Mouse (Mus musculus): Measurements from ENCODE around the gene Fam210b. TPM values are rescaled to one million over a fixed set of nuclear protein-coding genes. Genes with fewer than 3 reads are reported as not detected.

The Fam210b gene
- polyA plus RNA-seq, 1 experiment from 2014 or later: 32.2 TPM

- DNase-seq (ENCODE audit: low spot score, missing footprints): peak; percentile 89
- Histone ChIP-seq H3K36me3 (ENCODE audit: control insufficient read depth, insufficient read depth, low read length) (no peaks in the 10 kb centered on the region), H3K4me1 (ENCODE audit: control insufficient read depth, insufficient read depth, low read length) (peaks cover 17% of the 10 kb centered on the region; the same call in 1 of the 2 replicates), H3K27ac (ENCODE audit: low read depth, low read length) (no peak overlapping the region), H3K4me3 (ENCODE audit: low read depth, low read length) (peak overlapping the region; percentile 66), H3K27me3 (ENCODE audit: control insufficient read depth, insufficient read depth, low read length) (no peaks in the 10 kb centered on the region), H3K9me3 (ENCODE audit: control insufficient read depth, low read length) (no peaks in the 10 kb centered on the region), H3K9ac (ENCODE audit: low read length) (peak overlapping the region; percentile 73), H3K4me2 (peak overlapping the region; percentile 98)
- ATAC-seq (ENCODE audit: low FRiP score): no peak
- WGBS: 10% methylated on average over 31 of the region's 31 CpGs
Measured at GRCm38 (mm10) chr2:172346034-172346929, 917 bp downstream of the Fam210b start.

- peaks cover 15% of the 10 kb centered on the region; the same call in 1 of the 2 replicates for H3K4me1 ChIP-seq (ENCODE audit: control insufficient read depth, insufficient read depth, low read length)
- no peaks in the 10 kb centered on the region for H3K36me3 ChIP-seq (ENCODE audit: control insufficient read depth, insufficient read depth, low read length)
- WGBS: 79% methylated on average over 8 of the region's 8 CpGs
- no peaks in the 10 kb centered on the region for H3K9me3 ChIP-seq (ENCODE audit: control insufficient read depth, low read length)
- no peak overlapping the region for H3K9ac ChIP-seq (ENCODE audit: low read length)
- ATAC-seq (ENCODE audit: low FRiP score): no peak
- no peaks in the 10 kb centered on the region for H3K27me3 ChIP-seq (ENCODE audit: control insufficient read depth, insufficient read depth, low read length)
- peak overlapping the region; percentile 98 for H3K4me2 ChIP-seq
- no peak for DNase-seq (ENCODE audit: low spot score, missing footprints)
- H3K27ac ChIP-seq (ENCODE audit: low read depth, low read length): no peak overlapping the region
- H3K4me3 ChIP-seq (ENCODE audit: low read depth, low read length): peak overlapping the region; percentile 66
Measured at GRCm38 (mm10) chr2:172346933-172347611, 1.7 kb downstream of the Fam210b start.

GRCm38 (mm10) chr2:172348297-172348950 is 3.1 kb downstream of the Fam210b start:
- H3K4me2 ChIP-seq: peak overlapping the region; percentile 23; the same call in 1 of the 2 replicates
- H3K9ac ChIP-seq (ENCODE audit: low read length): no peak overlapping the region
- ATAC-seq (ENCODE audit: low FRiP score) (no peak), DNase-seq (ENCODE audit: low spot score, missing footprints) (no peak)
- 61% methylated on average over 3 of the region's 3 CpGs for WGBS
- H3K27ac ChIP-seq (ENCODE audit: low read depth, low read length): peak overlapping the region; percentile 73
- peaks cover 15% of the 10 kb centered on the region; the same call in 1 of the 2 replicates for H3K4me1 ChIP-seq (ENCODE audit: control insufficient read depth, insufficient read depth, low read length)
- no peak overlapping the region for H3K4me3 ChIP-seq (ENCODE audit: low read depth, low read length)
- H3K36me3 ChIP-seq (ENCODE audit: control insufficient read depth, insufficient read depth, low read length): no peaks in the 10 kb centered on the region
- no peaks in the 10 kb centered on the region for H3K27me3 ChIP-seq (ENCODE audit: control insufficient read depth, insufficient read depth, low read length)
- no peaks in the 10 kb centered on the region for H3K9me3 ChIP-seq (ENCODE audit: control insufficient read depth, low read length)

GRCm38 (mm10) chr2:172349776-172350175 is 4.4 kb downstream of the Fam210b start:
- WGBS: 76% methylated on average over 14 of the region's 14 CpGs
- no peak for ATAC-seq (ENCODE audit: low FRiP score)
- Histone ChIP-seq H3K27ac (ENCODE audit: low read depth, low read length) (no peak overlapping the region), H3K9me3 (ENCODE audit: control insufficient read depth, low read length) (no peaks in the 10 kb centered on the region), H3K4me2 (no peak overlapping the region), H3K27me3 (ENCODE audit: control insufficient read depth, insufficient read depth, low read length) (no peaks in the 10 kb centered on the region), H3K36me3 (ENCODE audit: control insufficient read depth, insufficient read depth, low read length) (no peaks in the 10 kb centered on the region), H3K4me1 (ENCODE audit: control insufficient read depth, insufficient read depth, low read length) (peaks cover 13% of the 10 kb centered on the region; the same call in 1 of the 2 replicates), H3K9ac (ENCODE audit: low read length) (no peak overlapping the region), H3K4me3 (ENCODE audit: low read depth, low read length) (no peak overlapping the region)
- DNase-seq (ENCODE audit: low spot score, missing footprints): no peak

GRCm38 (mm10) chr2:172350773-172351172 is 5.4 kb downstream of the Fam210b start:
- no peaks in the 10 kb centered on the region for H3K27me3 ChIP-seq (ENCODE audit: control insufficient read depth, insufficient read depth, low read length)
- 87% methylated on average over 8 of the region's 8 CpGs for WGBS
- peaks cover 9% of the 10 kb centered on the region; the same call in 1 of the 2 replicates for H3K4me1 ChIP-seq (ENCODE audit: control insufficient read depth, insufficient read depth, low read length)
- no peak for ATAC-seq (ENCODE audit: low FRiP score)
- H3K9ac ChIP-seq (ENCODE audit: low read length): no peak overlapping the region
- no peak for DNase-seq (ENCODE audit: low spot score, missing footprints)
- no peak overlapping the region for H3K4me3 ChIP-seq (ENCODE audit: low read depth, low read length)
- no peaks in the 10 kb centered on the region for H3K36me3 ChIP-seq (ENCODE audit: control insufficient read depth, insufficient read depth, low read length)
- no peak overlapping the region for H3K27ac ChIP-seq (ENCODE audit: low read depth, low read length)
- no peaks in the 10 kb centered on the region for H3K9me3 ChIP-seq (ENCODE audit: control insufficient read depth, low read length)
- H3K4me2 ChIP-seq: no peak overlapping the region

GRCm38 (mm10) chr2:172353218-172353617 is 7.9 kb downstream of the Fam210b start:
- peaks cover 13% of the 10 kb centered on the region; the same call in 1 of the 2 replicates for H3K36me3 ChIP-seq (ENCODE audit: control insufficient read depth, insufficient read depth, low read length)
- DNase-seq (ENCODE audit: low spot score, missing footprints): no peak
- H3K9me3 ChIP-seq (ENCODE audit: control insufficient read depth, low read length): no peaks in the 10 kb centered on the region

GRCm38 (mm10) chr2:172354761-172355160 is 9.4 kb downstream of the Fam210b start:
- Histone ChIP-seq H3K4me1 (ENCODE audit: control insufficient read depth, insufficient read depth, low read length) (no peaks in the 10 kb centered on the region), H3K9ac (ENCODE audit: low read length) (no peak overlapping the region), H3K36me3 (ENCODE audit: control insufficient read depth, insufficient read depth, low read length) (peaks cover 28% of the 10 kb centered on the region), H3K27me3 (ENCODE audit: control insufficient read depth, insufficient read depth, low read length) (no peaks in the 10 kb centered on the region), H3K4me2 (no peak overlapping the region), H3K9me3 (ENCODE audit: control insufficient read depth, low read length) (no peaks in the 10 kb centered on the region), H3K27ac (ENCODE audit: low read depth, low read length) (no peak overlapping the region), H3K4me3 (ENCODE audit: low read depth, low read length) (no peak overlapping the region)
- WGBS: 82% methylated on average over 9 of the region's 9 CpGs
- DNase-seq (ENCODE audit: low spot score, missing footprints) (no peak), ATAC-seq (ENCODE audit: low FRiP score) (no peak)

More at GRCm38 (mm10) chr2:172353218-172353617, 7.9 kb downstream of the Fam210b start:
- no peak for ATAC-seq (ENCODE audit: low FRiP score)
- no peak overlapping the region for H3K9ac ChIP-seq (ENCODE audit: low read length)
- 70% methylated on average over 9 of the region's 9 CpGs for WGBS
- no peak overlapping the region for H3K4me2 ChIP-seq
- H3K27ac ChIP-seq (ENCODE audit: low read depth, low read length): no peak overlapping the region
- H3K4me3 ChIP-seq (ENCODE audit: low read depth, low read length): no peak overlapping the region
- peaks cover 4% of the 10 kb centered on the region; the same call in 1 of the 2 replicates for H3K4me1 ChIP-seq (ENCODE audit: control insufficient read depth, insufficient read depth, low read length)
- H3K27me3 ChIP-seq (ENCODE audit: control insufficient read depth, insufficient read depth, low read length): no peaks in the 10 kb centered on the region

- Histone ChIP-seq H3K27ac (ENCODE audit: low read depth, low read length) (no peak overlapping the region), H3K36me3 (ENCODE audit: control insufficient read depth, insufficient read depth, low read length) (peaks cover 38% of the 10 kb centered on the region), H3K9ac (ENCODE audit: low read length) (no peak overlapping the region), H3K9me3 (ENCODE audit: control insufficient read depth, low read length) (no peaks in the 10 kb centered on the region), H3K4me2 (no peak overlapping the region), H3K27me3 (ENCODE audit: control insufficient read depth, insufficient read depth, low read length) (no peaks in the 10 kb centered on the region), H3K4me1 (ENCODE audit: control insufficient read depth, insufficient read depth, low read length) (no peaks in the 10 kb centered on the region), H3K4me3 (ENCODE audit: low read depth, low read length) (no peak overlapping the region)
- 86% methylated on average over 5 of the region's 5 CpGs for WGBS
- ATAC-seq (ENCODE audit: low FRiP score): no peak
- no peak for DNase-seq (ENCODE audit: low spot score, missing footprints)
Measured at GRCm38 (mm10) chr2:172355833-172356232, 10.5 kb downstream of the Fam210b start.

Data from midbrain, embryonic 11.5 days (tissue).